Mouse (Mus musculus) olfactory bulb, adult 2 months (tissue): Measurements from ENCODE around the gene Fam19a2.

Experiments
- CTCF ChIP-seq: fragments of 200-500 bp; IDR thresholded peaks from 2 replicates; pipeline ENCODE4 v1.5.1; 2012; ENCODE audit warnings: low read depth, mild to moderate bottlenecking, low read length, moderate library complexity; ENCODE audit not compliant: insufficient read depth
- POLR2A ChIP-seq: fragments of 200-500 bp; IDR thresholded peaks from 2 replicates; pipeline ENCODE4 v1.6.1; 2012; ENCODE audit warnings: mild to moderate bottlenecking, low read depth, low read length, moderate library complexity; ENCODE audit not compliant: insufficient read depth

GRCm38 (mm10) chr10:123678284-123678864 is 414.6 kb downstream of the Fam19a2 start:
- no peak for TF ChIP-seq CTCF
- TF ChIP-seq POLR2A = no peak
